Mouse (Mus musculus) CD8-positive naive resting alpha-beta T cell, adult 2 months (primary cell): ENCODE measurements around the gene Ttc33.

Source experiments
- DNase-seq, 2 experiments: peaks; one replicate each; pipeline ENCODE4 v3.0.0; 2022; ENCODE audit warnings: low read depth in 2 of 2, low spot score in 2 of 2

Ttc33 gene

GRCm38 (mm10) chr15:5241304-5242201 is 56.2 kb downstream of the Ttc33 start:
- no peak for DNase-seq

DNA sequence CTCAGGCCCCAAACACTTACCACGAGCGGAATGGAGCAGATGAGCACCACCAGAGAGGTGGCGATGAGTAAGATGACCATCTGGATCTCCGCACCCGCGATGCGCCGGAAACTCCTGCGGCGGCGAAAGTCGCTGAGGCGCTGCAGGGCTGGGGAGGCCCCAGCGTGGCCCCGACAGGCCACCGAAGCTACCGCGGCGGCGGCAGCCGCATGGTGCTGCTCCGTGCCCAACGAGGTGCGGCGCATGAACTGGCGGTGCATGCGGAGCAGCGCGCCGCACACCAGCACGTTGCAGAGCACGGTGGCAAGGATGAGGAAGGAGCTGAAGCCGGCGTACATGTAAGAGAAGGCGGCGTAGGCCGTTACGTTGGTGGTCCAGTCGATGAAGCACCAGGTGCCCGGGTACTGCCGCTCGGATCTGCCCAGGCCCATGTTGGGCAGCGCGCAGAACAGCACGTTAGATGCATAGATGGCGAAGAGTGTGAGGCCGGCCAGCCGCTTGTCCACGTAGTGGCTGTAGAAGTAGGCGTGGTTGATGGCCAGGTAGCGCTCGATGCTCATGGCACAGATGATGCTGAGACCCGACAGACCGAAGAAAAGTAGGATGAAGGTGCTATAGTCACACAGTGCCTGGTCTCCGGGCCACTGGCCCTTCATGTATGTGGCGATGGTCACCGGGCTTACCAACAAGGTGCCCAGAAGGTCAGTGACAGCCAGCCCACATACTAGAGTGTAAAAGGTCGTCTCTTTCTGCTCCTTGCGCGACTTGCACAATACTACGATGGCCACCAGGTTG is 57.1 kb downstream of the Ttc33 start:
- DNase-seq, result peak in 1 of 2 experiments; percentile 21

GRCm38 (mm10) chr15:5243036-5243958 is 58.0 kb downstream of the Ttc33 start:
- peak in 1 of 2 experiments; percentile 32 for DNase-seq

GRCm38 (mm10) chr15:5243959-5244905 is 58.9 kb downstream of the Ttc33 start, which contains the start of gene Ptger4:
Gene Ptger4 (minus strand): TSS chr15:5244187.
- peak; percentile 97 to 98 for DNase-seq

DNA sequence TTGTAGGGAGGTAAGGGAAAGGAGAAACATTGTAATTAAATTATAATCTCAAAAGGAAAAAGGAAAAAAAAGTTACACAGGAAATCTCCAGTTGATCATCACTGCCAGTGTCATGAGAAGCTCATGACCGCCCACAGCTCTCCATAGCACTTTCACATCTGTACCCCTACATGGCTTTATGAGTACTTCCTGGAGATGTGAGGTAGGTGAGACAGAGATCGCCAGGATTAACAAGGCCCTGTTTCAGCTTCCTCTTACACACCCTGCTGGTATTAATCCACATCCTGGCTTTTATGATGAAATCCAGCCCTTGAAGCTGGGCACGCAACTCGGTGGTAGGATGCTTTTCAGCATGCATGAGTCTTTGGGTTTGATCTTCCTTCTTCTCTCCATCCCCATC is 64.9 kb downstream of the Ttc33 start:
- DNase-seq, result no peak

DNA sequence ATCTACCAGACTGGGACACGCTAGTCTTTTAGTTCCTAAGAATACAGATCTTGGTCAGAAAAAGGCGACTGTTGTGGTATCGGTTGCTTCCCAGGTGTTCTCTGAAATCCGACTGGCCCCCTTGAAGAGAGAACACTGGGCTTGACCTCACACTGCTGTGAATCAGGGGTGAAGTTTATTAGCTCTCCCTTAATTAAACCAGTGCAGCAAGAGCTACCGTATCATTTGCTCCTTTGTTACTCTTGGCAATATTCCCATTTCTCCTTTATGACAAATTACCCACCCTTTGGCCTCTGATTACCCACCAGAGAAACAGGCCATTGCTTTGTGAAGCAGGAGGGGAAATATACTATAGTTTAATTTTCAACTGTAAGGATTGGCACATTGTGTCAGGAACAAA is 74.9 kb downstream of the Ttc33 start:
- DNase-seq, result no peak

DNA sequence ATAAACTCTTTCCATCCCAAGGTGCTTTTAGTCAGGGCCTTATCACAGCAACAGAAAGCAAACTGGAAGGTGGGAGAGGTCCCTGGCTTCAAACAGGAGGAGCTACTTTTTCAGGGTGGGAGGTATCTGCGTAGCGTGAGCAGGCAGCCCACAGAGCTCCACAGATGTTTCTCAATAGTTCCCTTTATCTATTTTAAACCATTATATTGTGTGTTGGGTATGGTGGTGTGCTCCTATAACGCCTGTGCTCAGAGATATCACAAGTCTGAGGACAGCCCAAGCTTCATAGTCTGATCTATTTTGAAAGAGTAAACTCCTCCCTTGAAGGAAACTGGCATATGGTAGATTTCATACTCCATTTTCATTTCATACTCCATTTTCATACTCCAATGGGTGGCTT is 75.7 kb downstream of the Ttc33 start:
- no peak for DNase-seq

DNA sequence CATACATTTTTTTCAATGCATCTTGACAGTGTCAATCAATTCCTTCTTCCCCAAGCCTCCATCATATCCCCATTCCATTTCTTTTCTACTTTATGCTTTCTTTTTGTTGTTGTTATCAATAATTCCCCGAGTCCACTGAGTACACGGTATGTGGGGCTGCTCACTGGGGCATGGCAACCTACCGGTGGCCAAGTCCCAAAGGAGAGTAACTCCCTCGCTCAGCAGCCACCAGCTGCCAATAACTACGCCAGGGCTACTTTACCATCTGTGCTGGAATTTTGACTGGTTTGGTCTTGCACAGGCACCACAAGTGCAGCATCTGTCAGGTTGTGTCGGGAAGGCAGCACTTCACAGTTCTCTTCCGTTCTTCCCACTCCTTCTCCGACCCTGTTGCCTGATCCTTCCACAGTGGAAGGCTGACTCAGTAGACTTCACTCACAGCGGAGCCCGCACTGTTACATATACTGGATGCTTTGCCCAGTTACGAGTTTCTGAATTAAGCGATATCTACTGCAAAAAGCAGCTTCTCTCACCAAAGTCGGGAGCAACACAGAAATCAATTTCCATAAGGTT is 76.9 kb downstream of the Ttc33 start:
- no peak for DNase-seq

GRCm38 (mm10) chr15:5262874-5263504 is 77.7 kb downstream of the Ttc33 start:
- no peak for DNase-seq

GRCm38 (mm10) chr15:5266095-5266494 is 80.8 kb downstream of the Ttc33 start:
- no peak for DNase-seq
